ENCODE assay signal across 16 mouse cellular contexts in genomic region chr3:123191602-123192001, GRCm38 (mm10). TPM values are rescaled to one million over a fixed set of nuclear protein-coding genes. Genes with fewer than 3 reads are reported as not detected.
"Had no signal": no experiment of that assay in that cellular context is flagged by ENCODE, and none has a peak within 500 bp of the region (broad histone marks: within the 10 kb centered on the region; RNA-seq: fewer than 3 reads in every experiment).

No protein-coding gene starts in this region.

- DNase-seq: lung, adult 18-20 months; lung, embryonic 14.5 days; lung, postnatal 10 days; lung, postnatal 4 days; midbrain, embryonic 14.5 days; right cerebral cortex, postnatal 14 days; thymus, adult 2 months; thymus, postnatal 25 days had no signal

- H3K27ac ChIP-seq: midbrain, embryonic 10.5 days; midbrain, embryonic 12.5 days; neural tube, embryonic 12.5 days; stomach, embryonic 15.5 days had no signal

- H3K4me3 ChIP-seq: megakaryocyte, embryonic 14.5 days; midbrain, embryonic 10.5 days; midbrain, embryonic 12.5 days; myocyte; neural tube, embryonic 12.5 days; stomach, embryonic 15.5 days had no signal

- H3K27me3 ChIP-seq: megakaryocyte, embryonic 14.5 days; midbrain, embryonic 12.5 days; neural tube, embryonic 12.5 days; stomach, embryonic 15.5 days had no signal

- H3K9ac ChIP-seq: lung, embryonic 14.5 days; midbrain, embryonic 12.5 days; neural tube, embryonic 12.5 days; stomach, embryonic 15.5 days had no signal

- H3K36me3 ChIP-seq: midbrain, embryonic 10.5 days; midbrain, embryonic 12.5 days; neural tube, embryonic 12.5 days; stomach, embryonic 15.5 days had no signal

- ATAC-seq: midbrain, embryonic 16.5 days had no signal

- H3K4me1 ChIP-seq: neural tube, embryonic 12.5 days; stomach, embryonic 15.5 days had no signal

RNA-seq across cellular contexts. Expression of gene Synpo2, which starts 44.3 kb away (rescaled TPM):
- total RNA-seq: neutrophil, adult 5-6 weeks had no signal
